Mouse (Mus musculus): ENCODE data around the gene Adamtsl2.

Adamtsl2 gene

DNA sequence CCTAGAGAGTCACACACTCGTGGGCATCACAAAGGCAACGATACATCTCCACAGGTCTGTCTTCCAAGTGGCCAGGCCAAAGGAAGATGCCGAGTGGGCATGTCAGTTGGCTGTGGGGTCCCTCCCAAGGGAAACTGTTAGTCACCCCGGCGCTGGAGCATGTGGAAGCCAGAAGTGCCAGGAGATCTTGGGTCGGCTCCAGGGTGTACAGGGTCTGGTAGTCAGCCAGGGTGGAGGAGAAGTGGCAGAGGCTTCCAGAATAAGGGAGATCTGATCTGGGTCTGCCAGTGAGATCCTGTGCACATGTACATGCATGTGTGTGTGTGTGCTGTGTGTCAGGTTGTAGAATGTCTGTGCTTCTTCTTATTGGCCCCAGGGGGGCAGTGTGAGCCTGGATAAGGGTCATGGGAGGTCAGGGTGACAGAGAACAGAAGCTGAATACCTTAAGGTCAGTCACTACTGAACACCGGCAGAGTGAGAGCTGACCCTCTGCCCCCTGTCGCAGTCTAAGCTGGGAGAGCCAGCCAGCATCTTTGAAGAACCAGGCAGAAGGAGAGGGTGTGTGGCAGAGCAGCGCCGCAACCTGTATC lies 1.4 kb upstream of the Adamtsl2 start:
- no peak for DNase-seq

DNA sequence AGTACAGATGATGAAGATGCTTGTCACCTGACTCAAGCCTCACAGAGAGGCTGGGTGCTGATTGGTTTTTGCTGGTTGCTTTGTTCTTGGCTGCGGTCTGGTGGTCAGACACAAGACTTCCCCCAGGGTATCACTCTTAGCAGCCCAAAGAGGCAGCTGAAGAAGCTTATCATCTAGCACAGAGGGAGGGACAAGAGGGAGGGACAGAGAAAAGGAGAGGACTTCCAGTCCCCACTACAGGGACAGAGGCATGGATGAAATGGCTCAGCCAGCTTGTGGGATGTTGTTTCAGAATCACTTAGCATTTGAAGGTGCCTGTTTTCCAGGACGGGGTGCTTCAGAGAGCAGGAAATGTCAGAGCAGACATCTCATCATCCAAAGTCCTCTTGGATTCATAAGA lies 867 bp upstream of the Adamtsl2 start:
- DNase-seq = no peak

DNA sequence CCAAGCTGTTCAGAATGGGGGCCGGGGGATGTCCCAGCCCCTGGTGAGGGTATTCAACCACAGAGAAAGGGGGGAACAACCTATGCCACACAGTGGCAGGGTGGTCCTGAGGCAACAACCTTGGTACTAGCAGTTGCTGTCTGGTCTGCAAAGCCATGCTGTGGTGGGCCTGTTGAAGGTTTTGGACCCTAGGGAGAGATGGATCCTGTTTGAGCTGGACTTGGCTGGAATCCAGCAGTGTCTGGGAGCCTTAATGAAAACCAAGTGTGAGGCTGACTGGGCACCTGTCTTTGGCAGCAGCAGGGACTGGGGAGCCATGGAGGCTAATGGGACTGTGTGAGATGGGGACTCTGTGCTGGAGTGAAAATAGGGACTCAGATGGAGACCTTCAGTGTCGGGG lies 470 bp downstream of the Adamtsl2 start:
- DNase-seq = no peak

DNA sequence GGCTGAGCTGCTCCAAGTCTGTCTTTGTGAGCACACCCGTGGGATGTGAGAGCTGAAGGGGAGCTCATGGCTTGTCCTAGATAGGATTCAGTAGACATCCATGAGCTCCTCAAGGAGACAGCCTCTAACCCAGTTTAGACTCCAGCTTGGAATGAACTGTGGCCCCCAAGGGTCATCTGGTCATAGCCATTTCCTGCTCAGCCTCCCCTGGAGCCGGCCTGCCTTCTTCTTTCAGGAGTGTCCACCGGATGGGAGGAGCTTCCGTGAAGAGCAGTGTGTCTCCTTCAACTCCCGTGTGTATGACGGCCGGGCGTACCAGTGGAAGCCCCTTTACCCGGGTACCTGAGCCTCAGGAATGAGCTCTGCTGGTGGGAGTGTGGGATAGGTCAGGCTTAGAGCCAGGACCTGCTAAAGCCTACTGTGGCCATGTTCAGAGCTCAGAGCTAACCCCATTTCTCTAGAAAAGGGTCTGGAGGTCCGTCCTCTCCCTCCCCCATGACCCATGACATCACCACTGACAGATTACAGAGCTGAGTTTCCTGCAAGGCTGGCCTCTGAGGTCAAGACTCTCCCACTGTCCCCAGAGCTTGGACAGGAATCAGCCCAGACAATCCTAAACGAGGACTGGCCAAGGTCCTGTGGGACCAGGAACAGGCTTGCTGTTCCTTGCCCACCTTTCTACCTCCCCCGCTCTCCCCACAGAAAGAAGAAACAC lies 4.7 kb downstream of the Adamtsl2 start:
- no peak for DNase-seq

DNA sequence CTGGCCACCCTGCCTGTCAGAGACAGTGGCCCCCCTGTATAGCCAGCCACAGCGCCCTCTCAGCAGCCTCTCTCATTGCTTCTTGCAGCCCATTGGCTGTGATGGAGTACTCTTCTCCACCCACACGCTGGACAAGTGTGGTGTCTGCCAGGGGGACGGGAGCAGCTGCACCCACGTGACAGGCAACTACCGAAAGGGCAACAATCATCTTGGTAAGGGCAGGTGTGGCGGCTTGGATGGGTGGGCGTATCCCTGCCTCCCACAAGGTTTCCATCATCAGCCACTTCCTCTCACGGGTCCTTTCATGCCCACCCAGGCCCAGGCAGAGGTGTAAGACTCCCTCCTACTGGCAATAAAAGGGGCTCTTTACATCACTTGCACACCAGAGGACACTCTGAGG lies 5.8 kb downstream of the Adamtsl2 start:
- no peak for DNase-seq

DNA sequence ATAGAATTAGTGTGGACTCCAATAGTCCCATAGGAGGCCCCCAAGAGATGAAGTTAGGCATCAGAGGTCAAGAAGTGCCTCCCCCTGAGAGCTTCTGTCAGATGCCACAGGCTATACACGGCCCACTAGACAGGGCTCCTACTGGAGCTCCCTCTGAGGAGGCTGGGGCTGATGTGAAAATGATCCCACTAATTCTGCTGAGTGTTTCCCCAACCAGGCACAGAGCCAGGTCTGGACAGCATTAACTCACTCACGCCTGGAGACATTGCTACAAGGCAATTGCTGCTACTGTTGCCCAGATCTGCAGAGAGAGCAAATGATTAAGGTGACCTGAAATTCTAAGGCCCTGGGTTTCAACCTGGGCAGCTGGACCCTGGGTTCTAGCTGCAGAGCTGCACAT lies 6.6 kb downstream of the Adamtsl2 start:
- DNase-seq = no peak

DNA sequence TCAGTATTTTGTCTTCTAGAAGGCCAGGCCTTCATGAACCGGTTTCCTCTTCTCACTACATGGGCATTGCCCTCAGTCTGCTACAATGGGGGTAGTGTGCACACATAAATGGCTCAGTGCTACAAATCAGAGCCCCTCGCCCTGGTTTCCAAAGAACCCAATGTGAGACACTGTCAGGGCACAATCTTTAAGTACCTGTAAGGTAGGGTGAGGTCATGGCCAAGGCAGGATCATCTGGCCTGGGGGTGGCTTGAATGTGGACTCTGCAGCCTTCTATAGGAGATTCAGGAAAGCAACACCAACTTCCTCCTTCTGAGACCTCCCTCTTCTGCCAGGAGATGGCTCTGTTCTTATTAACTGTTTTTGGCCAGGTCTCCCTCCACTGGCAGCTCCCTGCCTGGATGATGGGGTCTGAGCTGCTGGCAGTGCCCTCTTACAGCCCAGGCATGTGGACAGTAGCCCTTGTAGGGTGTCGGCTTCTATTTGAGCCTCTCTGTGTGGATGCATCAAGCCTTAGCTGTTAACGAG lies 7.4 kb downstream of the Adamtsl2 start:
- no peak for DNase-seq

DNA sequence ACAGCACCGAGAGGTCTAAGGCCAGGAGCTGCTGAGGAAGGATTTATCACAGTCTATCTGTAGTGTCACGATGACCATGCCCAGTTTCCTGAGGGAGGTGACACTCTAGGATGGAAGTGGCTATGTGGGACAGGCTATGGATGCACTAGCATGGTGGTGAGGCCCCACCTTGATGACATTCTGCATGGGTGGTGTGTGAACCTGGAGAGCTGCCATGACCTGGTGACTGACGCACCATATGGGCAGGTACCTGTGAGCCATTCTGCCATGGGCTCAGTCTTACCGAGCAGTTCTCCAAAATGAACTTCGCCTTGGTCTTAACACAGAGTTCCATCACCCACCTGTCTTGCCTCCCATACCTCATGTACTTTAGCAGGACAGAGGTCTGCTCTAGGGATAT lies 8.4 kb downstream of the Adamtsl2 start:
- no peak for DNase-seq

DNA sequence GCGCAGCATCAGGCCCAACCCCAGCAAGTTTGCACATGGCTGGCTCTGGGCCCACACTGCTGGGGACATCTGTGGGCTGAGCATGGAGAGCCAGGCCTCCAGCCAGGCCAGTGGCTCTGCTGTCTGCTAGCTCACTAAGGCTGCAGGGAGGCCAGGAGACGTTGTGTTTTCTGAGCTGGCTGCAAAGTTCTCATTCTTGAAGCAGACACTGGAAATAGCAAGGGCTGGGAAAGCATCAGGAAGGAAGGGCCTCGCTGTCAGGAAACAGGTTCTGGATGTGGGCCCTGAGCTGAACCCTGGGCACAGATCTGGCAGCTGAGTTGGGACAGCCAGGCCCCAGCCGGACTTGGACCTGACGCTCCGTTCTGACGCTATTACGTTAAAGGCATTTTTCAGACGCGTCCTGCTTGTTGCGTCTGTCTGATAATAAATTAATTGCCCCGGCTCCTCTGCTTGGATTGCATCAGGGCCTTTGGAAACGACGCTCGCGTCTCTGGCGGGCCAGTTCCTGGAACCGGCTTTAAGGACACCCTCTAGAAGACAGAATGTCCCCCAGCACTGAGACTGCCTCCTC lies 9.0 kb downstream of the Adamtsl2 start:
- DNase-seq = no peak

DNA sequence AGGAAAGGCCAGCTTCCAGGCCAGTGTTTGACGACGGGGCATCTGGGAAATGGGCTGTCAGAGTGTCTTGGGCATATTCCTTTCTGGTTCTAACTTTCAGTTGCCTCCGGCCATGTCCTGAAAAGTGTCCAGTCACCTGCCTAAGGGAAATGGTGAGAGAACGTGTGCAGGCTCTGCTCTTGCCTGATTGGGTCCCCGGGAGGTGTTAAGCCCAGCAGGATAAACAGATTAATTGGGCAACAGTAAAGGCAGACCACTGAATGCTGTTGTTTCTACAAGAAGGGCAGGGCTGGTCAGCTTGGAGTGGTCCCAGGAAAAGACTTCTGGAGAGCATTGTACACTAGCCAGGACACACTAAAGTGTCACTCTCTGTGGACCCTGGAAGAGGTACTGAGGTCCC lies 9.5 kb downstream of the Adamtsl2 start:
- no peak for DNase-seq

DNA sequence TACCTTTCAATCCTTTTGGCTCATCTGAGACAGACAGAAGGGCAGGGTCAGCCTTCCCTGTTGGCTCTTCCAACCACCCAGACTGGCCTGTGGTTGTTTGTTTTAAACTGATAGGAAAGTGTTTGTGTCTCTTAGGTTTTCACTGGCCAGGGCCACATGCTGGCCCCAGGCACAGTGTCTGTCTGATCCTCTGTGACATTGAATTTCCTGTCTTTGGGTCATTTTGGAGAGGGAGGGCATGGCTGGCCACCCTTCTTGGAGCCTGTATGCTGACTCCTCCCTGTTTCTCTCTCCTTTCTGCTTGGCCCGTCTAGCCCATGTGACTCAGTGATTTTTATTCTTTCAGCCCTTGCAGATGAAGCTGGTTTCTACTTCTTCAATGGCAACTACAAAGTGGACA lies 10.1 kb downstream of the Adamtsl2 start:
- no peak for DNase-seq

DNA sequence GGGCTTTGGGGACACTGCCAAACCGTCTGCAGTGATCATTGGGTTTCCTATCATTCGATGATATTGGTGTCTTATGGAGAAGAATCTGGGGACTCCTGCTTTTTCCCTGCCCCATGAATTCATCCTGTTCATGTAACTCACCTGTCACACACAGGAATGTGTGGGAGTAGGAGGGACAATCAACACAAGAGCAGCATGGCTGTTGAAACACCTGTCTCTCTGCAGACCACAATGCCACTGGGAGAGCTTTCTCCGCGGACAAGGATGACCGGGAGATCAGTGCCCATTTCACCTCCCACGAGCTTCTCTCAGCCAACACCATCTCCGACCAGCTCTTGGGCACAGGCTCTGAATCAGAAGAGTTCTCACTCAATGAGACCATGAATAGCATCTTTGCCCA lies 16.0 kb downstream of the Adamtsl2 start:
- no peak for DNase-seq

DNA sequence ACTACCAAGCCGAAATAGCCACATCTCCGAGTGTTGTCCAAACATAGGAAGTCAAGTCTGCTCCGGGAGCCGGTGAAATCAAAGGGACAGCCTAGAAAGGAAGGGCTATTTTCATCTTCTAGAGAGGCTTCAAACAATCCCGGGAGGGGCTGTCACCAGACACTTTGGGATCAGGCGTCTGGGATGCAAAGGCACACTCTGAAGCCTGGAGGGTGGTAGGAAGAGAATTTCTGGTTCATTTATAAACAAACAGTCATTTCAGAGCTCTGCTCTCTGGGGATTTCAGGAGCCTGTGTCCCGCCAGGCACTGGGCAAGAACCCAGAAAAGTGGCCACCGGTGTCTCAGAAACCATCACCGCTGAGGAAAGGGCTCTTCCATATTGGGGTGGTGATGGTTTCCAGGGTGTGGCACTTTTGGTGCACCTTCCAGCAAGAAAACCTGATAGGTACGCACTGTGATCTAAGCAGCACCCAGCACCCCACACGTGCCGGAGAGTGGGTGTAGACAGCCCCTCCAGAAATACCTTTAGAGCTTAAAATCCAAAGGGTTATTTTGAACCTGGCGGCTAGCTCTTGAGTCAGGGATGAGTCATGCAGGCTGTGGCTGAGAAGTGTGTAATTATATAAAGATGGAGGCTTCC lies 17.3 kb downstream of the Adamtsl2 start:
- no peak for DNase-seq

DNA sequence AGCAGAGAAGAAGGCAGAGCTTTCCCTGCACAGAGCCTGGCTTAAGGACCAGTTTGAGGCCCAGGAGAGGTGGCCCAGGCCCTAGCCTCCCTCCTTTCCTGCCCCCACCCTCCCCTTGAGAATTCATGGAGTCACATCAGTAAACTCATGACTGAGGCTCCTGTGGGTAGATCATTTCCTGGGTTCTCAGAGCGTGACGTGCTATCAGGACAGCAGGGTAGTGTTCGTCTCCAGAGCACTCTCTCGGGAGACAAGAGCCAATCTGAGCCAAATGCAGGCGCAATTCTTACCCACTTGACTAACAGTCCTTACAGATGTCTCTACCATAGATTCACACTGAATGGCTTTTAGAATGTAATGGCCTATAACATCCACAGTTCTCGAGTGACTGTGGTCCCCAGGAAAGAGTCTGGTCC lies 18.1 kb downstream of the Adamtsl2 start:
- DNase-seq = no peak

DNA sequence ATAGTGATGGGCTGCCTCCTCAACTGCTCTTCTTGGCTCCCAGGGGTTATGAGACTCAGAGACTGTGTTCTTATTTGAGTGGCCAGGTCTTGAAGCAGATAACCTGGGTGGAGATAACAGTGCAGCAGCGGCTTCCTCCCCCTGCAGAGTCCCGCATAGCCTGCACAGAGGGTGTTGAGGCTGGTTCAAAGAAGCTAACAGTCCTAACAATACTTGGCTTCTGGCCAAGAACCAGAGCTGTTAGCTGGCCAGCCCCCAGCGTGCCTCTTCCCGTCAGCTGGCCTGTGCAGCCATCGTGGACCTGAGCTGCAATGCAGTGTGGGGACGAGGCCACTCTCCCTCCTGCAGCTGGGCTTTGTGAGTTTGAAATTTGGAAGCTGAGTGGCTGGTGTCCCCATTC lies 18.6 kb downstream of the Adamtsl2 start:
- DNase-seq = no peak

DNA sequence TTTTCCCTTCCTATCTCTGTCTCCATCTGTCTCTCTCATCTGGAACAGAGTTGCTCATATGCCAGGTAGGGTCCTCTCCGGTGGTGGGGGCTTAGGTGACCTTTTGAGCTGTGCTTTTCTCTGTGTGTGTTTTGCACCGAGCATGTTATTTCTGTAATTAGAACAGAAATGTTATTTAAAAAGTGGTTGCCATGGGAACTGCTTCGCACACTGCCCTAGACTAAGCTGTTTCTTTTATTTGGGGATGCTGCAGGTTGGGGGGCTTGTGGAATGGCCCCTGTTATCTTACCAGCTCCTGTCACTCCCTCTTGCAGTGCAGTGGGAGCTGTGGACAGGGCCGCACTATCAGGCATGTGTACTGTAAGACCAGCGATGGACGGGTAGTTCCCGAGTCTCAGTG lies 24.4 kb downstream of the Adamtsl2 start:
- DNase-seq = no peak

DNA sequence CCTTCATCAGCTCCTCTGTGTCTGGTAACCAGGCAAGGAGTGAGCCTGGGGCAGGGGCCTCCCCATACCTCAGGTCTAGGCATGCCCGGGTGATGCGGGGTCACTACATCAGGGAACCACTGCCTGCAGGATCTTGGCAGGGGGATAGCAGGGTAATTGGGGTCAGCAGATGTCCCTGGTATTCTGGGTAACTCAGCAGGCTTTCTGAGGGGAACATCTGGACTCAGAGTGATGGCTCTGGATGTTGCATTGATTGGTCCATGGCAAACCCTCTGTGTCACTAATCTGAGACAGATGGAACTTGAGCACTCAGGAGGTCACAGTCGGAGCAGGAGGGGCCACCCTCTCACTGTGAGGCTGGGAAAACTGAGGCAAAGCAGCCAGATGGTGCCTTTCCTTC lies 27.6 kb downstream of the Adamtsl2 start:
- DNase-seq = no peak

DNA sequence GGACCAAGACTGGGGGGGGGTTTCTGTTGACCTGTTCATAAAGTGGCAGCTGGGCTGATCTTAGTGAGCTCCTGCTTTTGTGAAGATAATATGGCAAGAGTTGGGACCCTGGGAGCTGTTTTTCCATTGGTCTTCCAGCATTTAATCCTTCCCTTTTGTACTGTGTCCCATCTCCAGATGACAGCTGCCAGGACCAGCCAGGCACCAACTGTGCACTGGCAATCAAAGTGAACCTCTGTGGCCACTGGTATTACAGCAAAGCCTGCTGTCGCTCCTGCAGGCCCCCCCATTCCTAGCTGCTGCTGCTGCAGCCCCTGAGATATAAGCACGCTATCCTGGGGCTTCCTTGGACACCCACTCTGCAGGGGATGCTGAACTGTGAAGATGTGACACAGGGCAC lies 29.0 kb downstream of the Adamtsl2 start:
- no peak for DNase-seq

DNA sequence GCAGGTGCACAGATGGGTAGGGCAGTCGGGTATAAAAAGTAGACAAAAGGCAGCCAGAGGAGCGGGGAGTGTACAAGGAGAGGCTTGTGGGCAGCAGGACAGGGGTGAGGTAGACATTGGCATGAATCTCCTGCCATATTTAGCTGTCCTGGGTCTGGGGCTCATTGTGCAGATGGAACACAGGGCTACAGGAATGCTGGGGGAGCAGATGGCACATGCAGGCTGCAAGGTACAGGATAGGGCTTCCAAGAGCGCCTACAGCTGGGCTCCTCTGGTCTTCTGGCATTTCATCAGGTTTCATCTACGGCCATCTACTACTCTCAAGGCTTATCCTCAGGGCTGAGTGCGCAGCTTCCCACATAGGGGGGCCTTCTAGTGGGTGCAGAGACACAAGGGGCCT lies 29.9 kb downstream of the Adamtsl2 start:
- peak; percentile 55 for DNase-seq

DNA sequence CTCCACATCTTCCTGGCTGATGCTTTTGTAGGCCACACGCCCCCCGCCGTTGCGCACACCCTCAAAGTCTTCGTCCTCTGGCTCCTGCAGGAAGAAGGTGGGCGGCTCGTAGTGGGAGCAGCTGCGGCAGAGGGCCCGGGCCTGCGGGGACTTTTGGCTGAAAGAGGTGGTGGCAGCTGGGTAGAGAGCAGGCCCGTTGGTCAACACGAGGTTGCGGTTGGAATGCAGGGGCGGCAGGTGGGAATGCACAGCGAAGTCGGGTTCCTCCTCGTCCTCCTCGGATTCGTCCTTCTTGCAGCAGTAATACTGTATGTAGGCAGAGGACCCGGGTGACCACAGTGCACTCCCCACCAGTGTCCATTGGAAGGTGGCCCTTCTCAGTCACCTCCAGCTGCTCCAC lies 33.4 kb downstream of the Adamtsl2 start:
- DNase-seq = no peak

DNA sequence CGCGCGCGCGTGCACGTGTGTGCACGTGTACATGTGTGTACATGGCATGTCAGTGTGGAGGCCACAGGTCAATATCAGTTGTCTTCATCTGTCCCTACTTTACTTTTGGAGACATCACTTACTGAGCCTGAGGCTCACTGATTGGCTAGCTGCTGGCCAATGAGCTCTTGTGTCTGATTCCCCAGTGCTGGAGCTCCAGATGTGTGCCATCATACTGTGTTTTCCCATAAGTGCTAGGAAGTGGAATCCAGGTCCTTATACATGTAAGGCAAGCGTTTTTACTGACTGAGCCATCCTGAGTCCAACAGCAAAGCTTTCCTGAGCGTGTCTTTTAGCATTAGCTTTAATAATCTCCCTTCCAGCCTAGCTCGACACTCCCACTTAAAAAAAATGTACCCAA lies 35.0 kb downstream of the Adamtsl2 start:
- DNase-seq = no peak

DNA sequence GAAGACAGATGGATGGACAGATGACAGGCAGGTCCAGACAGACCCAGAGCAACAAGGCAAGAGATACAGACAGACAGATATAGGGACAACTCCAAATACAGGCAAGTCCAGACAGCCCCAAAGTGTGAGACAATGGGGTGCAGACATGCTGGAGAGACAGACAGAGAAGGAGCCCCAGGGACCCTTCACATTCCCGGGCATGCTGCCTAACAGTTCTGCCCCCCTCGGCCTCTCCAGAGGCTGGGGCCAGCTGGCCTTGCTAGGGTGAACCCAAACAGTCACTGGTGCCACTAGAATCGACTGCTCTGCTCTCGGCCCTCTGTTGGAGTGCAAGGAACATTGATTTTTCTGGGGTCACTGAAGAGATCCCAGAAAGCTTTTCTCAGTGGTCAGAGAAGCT lies 39.3 kb downstream of the Adamtsl2 start:
- no peak for DNase-seq

DNA sequence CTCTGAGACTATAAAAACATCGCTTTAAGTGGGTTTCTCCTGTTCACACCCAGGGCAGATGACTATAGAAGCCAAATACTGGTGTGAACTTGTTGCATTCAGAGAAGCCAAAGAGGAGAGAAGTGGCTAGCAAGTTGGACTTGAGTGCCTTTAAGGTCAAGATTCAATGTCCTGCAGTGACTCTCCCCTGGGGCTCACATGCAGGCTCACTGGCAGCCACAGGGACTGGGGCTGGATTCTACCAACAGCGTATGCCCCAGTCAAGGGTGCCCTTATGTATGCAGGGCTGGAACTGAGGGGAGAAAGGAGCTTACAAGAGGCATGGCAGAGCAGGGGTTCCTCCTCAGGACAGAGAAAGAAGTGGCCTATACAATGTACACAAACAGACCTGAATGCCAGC lies 40.6 kb downstream of the Adamtsl2 start:
- no peak for DNase-seq

DNA sequence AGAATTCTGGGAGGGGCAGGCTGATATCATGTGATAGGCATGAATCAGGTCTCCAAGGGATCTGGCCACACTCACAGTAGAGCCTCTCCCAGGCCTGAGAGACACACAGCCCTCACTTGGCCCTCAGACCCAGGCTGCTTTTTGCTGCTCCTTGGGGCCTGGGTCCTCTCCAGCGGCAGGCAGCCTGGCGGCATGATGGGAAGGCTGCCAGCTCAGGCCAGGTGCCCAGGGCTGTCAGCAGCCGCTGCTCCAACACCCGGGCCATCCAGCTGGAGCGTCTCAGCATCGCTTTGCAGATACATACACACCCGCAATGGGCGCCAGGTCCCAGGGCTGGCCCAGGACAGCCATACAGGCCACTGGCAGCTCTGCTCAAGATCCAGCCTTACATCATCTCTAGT lies 41.1 kb downstream of the Adamtsl2 start:
- no peak for DNase-seq
